Mouse (Mus musculus): ENCODE data around the gene Slain1. TPM values are rescaled to one million over a fixed set of nuclear protein-coding genes. Genes with fewer than 3 reads are reported as not detected.

Slain1 gene
- polyA plus RNA-seq, 1 experiment = 53.0 TPM

DNA sequence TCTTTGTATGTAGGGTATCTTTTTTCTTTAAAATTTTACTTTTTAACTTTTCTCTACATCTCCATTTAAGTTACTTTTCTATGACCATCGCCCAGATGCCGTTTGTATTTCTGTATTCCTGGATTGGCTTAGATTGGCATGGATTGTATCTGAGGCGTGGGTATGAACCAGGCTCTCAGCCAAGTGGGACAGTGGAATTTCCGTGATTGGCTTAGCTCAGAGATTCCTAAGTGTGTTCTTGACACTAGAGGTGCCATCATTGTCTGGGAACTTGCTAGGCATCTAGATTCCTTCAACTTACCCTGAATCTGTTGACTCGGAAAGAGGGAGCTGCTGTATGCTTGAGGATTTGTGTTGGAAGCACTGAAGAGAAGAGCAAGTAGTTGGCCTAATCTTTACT lies 5.4 kb downstream of the Slain1 start:
- TF ChIP-seq CTCF (IDR thresholded peaks at IDR 0.05; ENCODE audit: borderline replicate concordance, control insufficient read depth, extremely low read depth, insufficient read depth, low read length, poor library complexity) (no peak), POLR2A (IDR thresholded peaks at IDR 0.05; ENCODE audit: control insufficient read depth, extremely low read depth, insufficient read depth, low read length, poor library complexity) (no peak)
- Histone ChIP-seq H3K36me3 (ENCODE audit: control insufficient read depth, insufficient read depth, low read length) (peaks cover 13% of the 10 kb centered on the region), H3K27me3 (ENCODE audit: control insufficient read depth, insufficient read depth, low read length) (no peaks in the 10 kb centered on the region), H3K4me3 (ENCODE audit: control insufficient read depth, insufficient read depth, low read length) (no peak overlapping the region), H3K4me1 (replicated peaks; ENCODE audit: control insufficient read depth, insufficient read depth, low read length) (peaks cover 5% of the 10 kb centered on the region; the same call in 1 of the 2 replicates), H3K27ac (ENCODE audit: control insufficient read depth, insufficient read depth, low read length) (no peak overlapping the region)
- DNase-seq = no peak
- WGBS = 97% methylated on average over 5 of the region's 5 CpGs

DNA sequence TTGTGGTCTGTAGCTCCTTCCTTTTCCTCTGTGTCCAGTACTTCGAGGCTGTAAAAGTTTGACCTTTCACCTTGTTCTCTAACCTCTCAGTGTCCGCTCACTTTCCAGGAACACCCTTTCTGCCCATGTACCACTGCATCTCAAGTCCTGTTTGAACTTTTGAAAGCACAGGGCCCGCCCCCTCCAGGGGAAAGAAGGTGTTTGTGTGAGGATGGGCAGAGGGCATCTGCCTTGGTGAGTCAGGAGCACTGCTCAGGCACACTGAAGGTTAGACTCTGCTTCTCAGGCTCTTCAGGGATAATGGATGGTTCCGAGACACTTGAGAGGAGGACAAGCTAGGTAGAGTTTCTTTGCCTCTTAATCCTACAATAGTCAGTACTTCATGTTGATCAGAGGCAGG lies 7.8 kb downstream of the Slain1 start:
- H3K36me3 ChIP-seq (ENCODE audit: control insufficient read depth, insufficient read depth, low read length) = peaks cover 18% of the 10 kb centered on the region
- no peaks in the 10 kb centered on the region for H3K27me3 ChIP-seq (ENCODE audit: control insufficient read depth, insufficient read depth, low read length)
- no peak for DNase-seq
- no peak overlapping the region for H3K27ac ChIP-seq (ENCODE audit: control insufficient read depth, insufficient read depth, low read length)
- no peaks in the 10 kb centered on the region for H3K4me1 ChIP-seq (replicated peaks; ENCODE audit: control insufficient read depth, insufficient read depth, low read length)
- no peak overlapping the region for H3K4me3 ChIP-seq (ENCODE audit: control insufficient read depth, insufficient read depth, low read length)
- TF ChIP-seq CTCF (IDR thresholded peaks at IDR 0.05; ENCODE audit: borderline replicate concordance, control insufficient read depth, extremely low read depth, insufficient read depth, low read length, poor library complexity) = no peak
- no peak for TF ChIP-seq POLR2A (IDR thresholded peaks at IDR 0.05; ENCODE audit: control insufficient read depth, extremely low read depth, insufficient read depth, low read length, poor library complexity)
- WGBS = 88% methylated on average over 4 of the region's 4 CpGs

DNA sequence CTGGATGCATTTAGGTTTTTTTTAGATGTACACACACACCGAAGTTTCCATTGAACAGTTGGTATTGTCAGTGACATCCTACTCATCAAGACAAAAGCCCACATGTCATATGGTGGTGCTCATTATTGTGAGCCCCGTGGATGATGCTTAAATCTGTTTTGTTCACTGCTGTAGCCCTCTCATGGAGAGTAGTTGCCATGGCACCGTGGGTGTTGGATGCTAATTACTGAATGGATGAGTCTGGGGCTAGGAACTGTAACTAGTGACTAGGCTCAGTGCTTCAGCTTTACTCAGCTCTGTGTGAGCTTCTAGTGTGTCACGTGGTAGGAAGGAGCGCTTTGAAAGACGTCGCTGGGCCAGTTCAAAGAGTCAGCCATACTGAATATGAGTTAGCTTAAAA lies 13.0 kb downstream of the Slain1 start:
- Histone ChIP-seq H3K4me3 (ENCODE audit: control insufficient read depth, insufficient read depth, low read length) (no peak overlapping the region), H3K36me3 (ENCODE audit: control insufficient read depth, insufficient read depth, low read length) (peaks cover 22% of the 10 kb centered on the region), H3K27me3 (ENCODE audit: control insufficient read depth, insufficient read depth, low read length) (no peaks in the 10 kb centered on the region), H3K27ac (ENCODE audit: control insufficient read depth, insufficient read depth, low read length) (no peak overlapping the region), H3K4me1 (replicated peaks; ENCODE audit: control insufficient read depth, insufficient read depth, low read length) (peaks cover 10% of the 10 kb centered on the region; the same call in 1 of the 2 replicates)
- DNase-seq = no peak
- 80% methylated on average over 7 of the region's 7 CpGs for WGBS
- TF ChIP-seq CTCF (IDR thresholded peaks at IDR 0.05; ENCODE audit: borderline replicate concordance, control insufficient read depth, extremely low read depth, insufficient read depth, low read length, poor library complexity) = no peak

DNA sequence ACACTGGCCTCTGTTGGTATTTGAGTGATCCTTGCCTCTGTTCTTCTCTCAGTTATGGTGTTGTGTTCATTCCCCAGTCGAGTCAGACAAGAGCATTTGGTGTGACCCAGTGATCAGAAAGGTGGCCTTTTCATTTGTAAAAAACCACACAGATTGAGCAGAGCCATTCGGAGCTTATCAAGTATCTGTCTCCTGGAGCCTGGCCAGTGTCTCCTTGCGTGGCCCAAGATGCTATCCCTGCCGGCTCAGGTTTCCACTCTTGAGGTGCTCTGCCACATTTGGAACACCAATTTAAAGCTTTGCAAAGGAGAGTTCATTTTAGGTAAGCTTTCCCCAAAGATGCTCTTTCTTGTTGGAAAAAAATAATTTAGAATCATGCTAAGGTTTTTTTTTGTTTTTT lies 14.4 kb downstream of the Slain1 start:
- no peak overlapping the region for H3K27ac ChIP-seq (ENCODE audit: control insufficient read depth, insufficient read depth, low read length)
- no peak overlapping the region for H3K4me3 ChIP-seq (ENCODE audit: control insufficient read depth, insufficient read depth, low read length)
- TF ChIP-seq POLR2A (IDR thresholded peaks at IDR 0.05; ENCODE audit: control insufficient read depth, extremely low read depth, insufficient read depth, low read length, poor library complexity) (no peak), CTCF (IDR thresholded peaks at IDR 0.05; ENCODE audit: borderline replicate concordance, control insufficient read depth, extremely low read depth, insufficient read depth, low read length, poor library complexity) (no peak)
- no peaks in the 10 kb centered on the region for H3K27me3 ChIP-seq (ENCODE audit: control insufficient read depth, insufficient read depth, low read length)
- peaks cover 10% of the 10 kb centered on the region; the same call in 1 of the 2 replicates for H3K4me1 ChIP-seq (replicated peaks; ENCODE audit: control insufficient read depth, insufficient read depth, low read length)
- DNase-seq = no peak
- 92% methylated on average over 4 of the region's 4 CpGs for WGBS
- peaks cover 17% of the 10 kb centered on the region for H3K36me3 ChIP-seq (ENCODE audit: control insufficient read depth, insufficient read depth, low read length)

DNA sequence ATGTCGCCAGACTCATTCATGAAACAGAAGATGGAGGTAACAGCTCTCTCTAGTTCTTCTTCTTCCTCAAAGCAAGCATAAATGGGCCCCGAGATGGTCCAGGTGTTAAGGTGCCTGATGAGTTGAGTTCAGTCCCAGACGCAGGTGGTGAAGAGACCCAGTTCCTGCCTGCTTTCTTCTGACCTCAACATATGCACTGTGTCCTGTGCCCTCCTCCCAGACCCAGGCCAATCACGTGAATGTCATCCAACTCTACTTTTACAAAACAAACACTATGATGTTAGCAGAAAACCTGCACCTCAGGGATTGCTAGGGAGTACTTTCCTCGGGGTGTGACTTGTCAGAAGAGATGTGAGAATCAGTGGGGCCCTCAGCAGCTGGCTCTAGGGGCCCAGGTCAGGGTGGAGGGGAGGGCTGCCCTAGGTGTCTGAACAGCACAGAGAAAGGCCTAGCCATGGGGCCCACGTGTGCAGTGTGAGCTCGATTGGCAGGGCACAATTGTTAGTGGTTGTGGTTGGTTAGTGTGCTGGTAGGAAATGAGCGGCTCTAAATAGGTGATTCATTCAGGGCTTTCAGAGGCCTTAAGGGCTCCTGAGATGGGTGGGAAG lies 16.4 kb downstream of the Slain1 start:
- H3K36me3 ChIP-seq (ENCODE audit: control insufficient read depth, insufficient read depth, low read length) = peaks cover 11% of the 10 kb centered on the region
- WGBS = 53% methylated on average over 8 of the region's 8 CpGs
- DNase-seq = no peak
- H3K4me1 ChIP-seq (replicated peaks; ENCODE audit: control insufficient read depth, insufficient read depth, low read length) = peaks cover 10% of the 10 kb centered on the region; the same call in 1 of the 2 replicates
- no peaks in the 10 kb centered on the region for H3K27me3 ChIP-seq (ENCODE audit: control insufficient read depth, insufficient read depth, low read length)
- H3K27ac ChIP-seq (ENCODE audit: control insufficient read depth, insufficient read depth, low read length) = no peak overlapping the region
- H3K4me3 ChIP-seq (ENCODE audit: control insufficient read depth, insufficient read depth, low read length) = no peak overlapping the region
- TF ChIP-seq POLR2A (IDR thresholded peaks at IDR 0.05; ENCODE audit: control insufficient read depth, extremely low read depth, insufficient read depth, low read length, poor library complexity) (no peak), CTCF (IDR thresholded peaks at IDR 0.05; ENCODE audit: borderline replicate concordance, control insufficient read depth, extremely low read depth, insufficient read depth, low read length, poor library complexity) (no peak)

DNA sequence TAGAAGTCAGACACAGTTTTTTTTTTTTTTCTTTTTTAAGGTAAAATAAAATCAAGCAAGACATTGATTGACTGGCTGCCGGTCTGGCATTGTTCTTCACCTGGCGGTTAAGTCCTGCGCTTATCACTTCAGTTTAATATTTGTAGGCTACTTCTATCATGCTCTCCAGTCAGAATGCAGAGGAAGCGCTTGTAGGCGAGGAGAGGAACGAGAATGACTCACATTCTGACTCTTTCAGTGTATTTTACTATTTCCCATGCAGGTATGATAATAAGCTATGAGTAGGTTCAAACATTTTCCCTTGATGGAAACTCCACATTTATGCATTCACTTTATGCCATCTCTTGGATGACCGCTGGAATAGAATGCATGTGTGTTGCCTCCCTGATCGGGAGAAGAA lies 17.0 kb downstream of the Slain1 start:
- H3K27me3 ChIP-seq (ENCODE audit: control insufficient read depth, insufficient read depth, low read length) = no peaks in the 10 kb centered on the region
- H3K27ac ChIP-seq (ENCODE audit: control insufficient read depth, insufficient read depth, low read length) = no peak overlapping the region
- peaks cover 11% of the 10 kb centered on the region for H3K36me3 ChIP-seq (ENCODE audit: control insufficient read depth, insufficient read depth, low read length)
- WGBS = 96% methylated on average over 8 of the region's 8 CpGs
- H3K4me3 ChIP-seq (ENCODE audit: control insufficient read depth, insufficient read depth, low read length) = no peak overlapping the region
- no peak for DNase-seq
- TF ChIP-seq POLR2A (IDR thresholded peaks at IDR 0.05; ENCODE audit: control insufficient read depth, extremely low read depth, insufficient read depth, low read length, poor library complexity) (no peak), CTCF (IDR thresholded peaks at IDR 0.05; ENCODE audit: borderline replicate concordance, control insufficient read depth, extremely low read depth, insufficient read depth, low read length, poor library complexity) (no peak)
- H3K4me1 ChIP-seq (replicated peaks; ENCODE audit: control insufficient read depth, insufficient read depth, low read length) = peaks cover 10% of the 10 kb centered on the region; the same call in 1 of the 2 replicates

All from thymus, adult 2 months (tissue).